Mouse (Mus musculus) ES-Bruce4 (cell line): ENCODE data around the gene Sec14l3. TPM values are rescaled to one million over a fixed set of nuclear protein-coding genes. Genes with fewer than 3 reads are reported as not detected.

Source experiments
- H3K27ac ChIP-seq: 2 replicates; pipeline ENCODE4 v1.5.1; 2012; ENCODE audit warnings: low read length, inconsistent platforms; ENCODE audit not compliant: insufficient read depth
- H3K27me3 ChIP-seq: 2 replicates; pipeline ENCODE4 v1.6.1; 2012; ENCODE audit warnings: mild to moderate bottlenecking, low read length, inconsistent platforms; ENCODE audit not compliant: control insufficient read depth, poor library complexity, insufficient read depth, severe bottlenecking
- H3K36me3 ChIP-seq: 2 replicates; pipeline ENCODE4 v1.6.1; 2012; ENCODE audit warnings: inconsistent platforms, mild to moderate bottlenecking, low read length, moderate library complexity; ENCODE audit not compliant: control insufficient read depth, poor library complexity, insufficient read depth, severe bottlenecking
- H3K4me1 ChIP-seq: one replicate; pipeline ENCODE4 v1.8.1; 2011; ENCODE audit warnings: low read length; ENCODE audit not compliant: control insufficient read depth, insufficient read depth
- H3K4me3 ChIP-seq: 2 replicates; pipeline ENCODE4 v1.5.1; 2011; ENCODE audit warnings: low read depth, mild to moderate bottlenecking, low read length
- H3K9ac ChIP-seq: 2 replicates; pipeline ENCODE4 v1.6.1; 2012; ENCODE audit warnings: low read depth, mild to moderate bottlenecking, inconsistent platforms; ENCODE audit not compliant: poor library complexity, severe bottlenecking
- H3K9me3 ChIP-seq: replicated peaks from 2 replicates; pipeline ENCODE4 v1.6.1; 2012; ENCODE audit warnings: mild to moderate bottlenecking, low read length, inconsistent platforms; ENCODE audit not compliant: control insufficient read depth, poor library complexity, insufficient read depth, severe bottlenecking
- CTCF ChIP-seq: IDR thresholded peaks from one replicate; pipeline ENCODE4 v1.8.1; 2011; ENCODE audit warnings: low read depth, low read length
- EP300 ChIP-seq: IDR thresholded peaks from 2 replicates; pipeline ENCODE4 v1.6.1; 2011; ENCODE audit warnings: low read depth, low read length; ENCODE audit not compliant: insufficient read depth
- POLR2A ChIP-seq: IDR thresholded peaks from one replicate; pipeline ENCODE4 v1.8.1; 2011; ENCODE audit warnings: low read length; ENCODE audit not compliant: insufficient read depth
- polyA plus RNA-seq: library from polyadenylated mRNA; stranded (reverse); fragments of >200 nt; gene quantifications from 2 replicates; pipeline ENCODE4 v1.2.4, GENCODE M21; 2011; ENCODE audit warnings: low read depth; ENCODE audit not compliant: missing spikeins, insufficient read depth, insufficient read length

Gene Sec14l3
- polyA plus RNA-seq, 1 experiment = not detected

DNA sequence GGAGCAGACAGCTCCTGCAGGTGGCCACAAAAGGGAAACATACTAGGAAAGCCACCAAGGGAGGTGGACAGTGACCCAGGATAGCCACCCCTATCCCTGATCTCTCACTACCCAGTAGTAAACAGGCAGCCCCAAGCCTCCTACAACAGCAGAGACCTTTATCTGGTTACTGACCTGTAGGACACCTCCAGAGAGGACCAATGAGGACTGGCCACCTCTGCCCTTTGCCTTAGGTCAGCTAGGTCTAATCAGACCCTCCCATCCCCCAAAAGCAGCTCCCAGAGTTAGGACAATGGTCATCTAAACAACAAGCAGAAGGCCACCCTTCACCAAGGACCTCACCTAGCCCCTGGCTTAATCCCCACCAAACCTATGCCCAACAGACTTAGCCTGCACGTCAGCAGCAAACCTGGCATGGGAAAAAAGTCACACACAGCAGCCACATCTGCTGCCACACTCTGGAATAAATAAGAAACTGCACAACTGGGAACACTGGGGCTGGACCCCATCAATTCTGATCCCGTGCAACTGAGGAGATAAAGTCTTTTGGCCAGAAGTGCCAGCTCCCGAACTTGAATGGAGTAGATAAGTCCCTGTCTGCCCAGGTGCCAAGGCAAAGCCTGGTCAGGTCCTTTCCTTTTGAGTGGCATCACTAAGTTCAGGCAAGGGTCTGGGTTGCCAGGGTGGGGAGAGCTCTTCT lies 52.9 kb downstream of the Sec14l3 start:
- H3K9me3 ChIP-seq = no peaks in the 10 kb centered on the region
- no peak overlapping the region for H3K4me3 ChIP-seq
- H3K27me3 ChIP-seq = no peaks in the 10 kb centered on the region
- no peak overlapping the region for H3K9ac ChIP-seq
- H3K36me3 ChIP-seq = no peaks in the 10 kb centered on the region
- TF ChIP-seq EP300 (no peak), POLR2A (no peak), CTCF (no peak)
- no peaks in the 10 kb centered on the region for H3K4me1 ChIP-seq
- H3K27ac ChIP-seq = no peak overlapping the region

DNA sequence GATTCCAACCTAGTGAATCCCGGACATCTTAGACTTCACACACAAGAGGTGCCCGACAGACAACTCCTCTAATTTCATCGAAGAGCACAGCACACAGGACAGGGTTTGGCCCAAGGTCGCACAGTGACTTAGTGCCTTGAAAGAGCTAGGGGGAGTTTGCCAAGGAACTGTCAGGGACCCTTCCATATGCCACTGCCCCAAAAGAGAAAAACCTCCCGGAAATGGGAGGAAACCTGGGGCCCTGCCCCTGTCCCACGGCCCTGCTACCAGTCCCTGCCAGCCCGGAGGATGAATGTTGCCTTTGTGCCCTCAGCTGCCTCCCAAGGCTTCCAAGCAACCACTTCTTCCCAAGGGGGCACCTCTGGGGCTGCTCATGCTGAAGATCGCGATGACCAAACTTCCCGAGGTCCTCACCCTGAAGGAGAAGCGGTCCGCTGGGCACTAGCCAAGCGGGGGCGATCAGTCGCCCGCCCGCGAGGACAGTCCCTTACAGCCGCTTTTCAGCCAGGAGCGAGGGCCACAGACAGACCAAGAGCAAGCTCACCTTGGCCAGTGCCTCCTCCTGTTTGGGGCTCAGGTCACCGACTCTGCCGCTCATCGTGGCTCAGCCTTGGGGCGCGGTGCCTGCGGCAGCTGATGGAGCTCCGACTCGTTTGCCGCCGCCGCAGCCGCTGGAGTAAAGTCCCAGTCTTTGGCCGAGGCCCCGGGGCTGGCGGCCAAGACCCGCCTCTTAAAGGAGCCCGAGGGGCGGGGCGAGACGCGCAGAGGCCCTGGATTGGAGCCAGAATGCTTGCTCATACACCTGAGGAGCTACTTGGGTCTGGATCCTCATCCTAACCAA lies 53.7 kb downstream of the Sec14l3 start:
- Histone ChIP-seq H3K9me3 (no peaks in the 10 kb centered on the region), H3K27me3 (no peaks in the 10 kb centered on the region), H3K4me1 (no peaks in the 10 kb centered on the region), H3K27ac (no peak overlapping the region), H3K36me3 (no peaks in the 10 kb centered on the region), H3K4me3 (peak overlapping the region; percentile 66), H3K9ac (peak overlapping the region; percentile 58)
- no peak for TF ChIP-seq POLR2A
- no peak for TF ChIP-seq CTCF
- no peak for TF ChIP-seq EP300

DNA sequence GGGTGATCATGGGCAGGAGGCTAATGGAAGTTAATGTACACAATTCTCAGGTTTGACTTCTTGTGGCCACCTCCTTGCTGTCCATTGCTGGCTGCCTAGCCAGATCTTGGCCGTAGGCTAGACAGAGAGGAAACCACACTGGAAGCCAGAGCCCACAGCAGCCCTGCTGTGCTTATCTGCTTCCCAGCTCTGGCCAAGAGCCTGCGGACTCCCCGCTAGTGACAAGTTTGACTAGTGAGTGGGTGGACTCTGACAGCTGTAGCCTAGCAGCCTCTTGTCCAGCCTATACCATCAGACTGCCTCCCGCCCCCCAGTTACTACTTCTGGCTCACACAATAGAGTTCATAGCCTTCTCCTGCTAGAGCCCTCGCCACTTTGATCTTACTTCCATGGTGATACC lies 55.0 kb downstream of the Sec14l3 start:
- no peaks in the 10 kb centered on the region for H3K4me1 ChIP-seq
- no peaks in the 10 kb centered on the region for H3K9me3 ChIP-seq
- TF ChIP-seq EP300 (no peak), POLR2A (no peak), CTCF (no peak)
- no peaks in the 10 kb centered on the region for H3K36me3 ChIP-seq
- no peak overlapping the region for H3K4me3 ChIP-seq
- no peak overlapping the region for H3K9ac ChIP-seq
- H3K27ac ChIP-seq = no peak overlapping the region
- no peaks in the 10 kb centered on the region for H3K27me3 ChIP-seq

DNA sequence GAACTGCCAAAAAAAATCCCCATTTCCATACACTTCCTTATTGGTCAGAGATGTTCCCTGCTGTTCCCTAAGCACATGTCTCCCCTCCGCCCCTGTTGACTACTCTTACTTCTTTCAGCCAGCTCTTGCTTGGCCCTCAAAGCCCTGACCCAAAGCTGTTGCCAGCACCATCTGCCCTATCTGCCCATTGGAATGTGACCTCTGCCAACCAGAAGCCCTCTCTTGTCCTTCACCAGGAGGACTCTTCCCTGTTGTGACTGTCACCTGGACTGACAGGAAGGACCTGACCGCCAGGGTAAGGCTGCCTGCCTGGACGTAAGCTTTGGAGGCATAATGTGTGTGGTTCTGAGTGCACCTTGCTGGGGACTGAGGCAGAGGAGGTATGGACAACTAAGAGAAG lies 57.0 kb downstream of the Sec14l3 start:
- Histone ChIP-seq H3K9ac (no peak overlapping the region), H3K4me1 (no peaks in the 10 kb centered on the region), H3K27me3 (no peaks in the 10 kb centered on the region), H3K9me3 (no peaks in the 10 kb centered on the region), H3K36me3 (no peaks in the 10 kb centered on the region), H3K27ac (no peak overlapping the region), H3K4me3 (no peak overlapping the region)
- TF ChIP-seq POLR2A (no peak), EP300 (no peak)

DNA sequence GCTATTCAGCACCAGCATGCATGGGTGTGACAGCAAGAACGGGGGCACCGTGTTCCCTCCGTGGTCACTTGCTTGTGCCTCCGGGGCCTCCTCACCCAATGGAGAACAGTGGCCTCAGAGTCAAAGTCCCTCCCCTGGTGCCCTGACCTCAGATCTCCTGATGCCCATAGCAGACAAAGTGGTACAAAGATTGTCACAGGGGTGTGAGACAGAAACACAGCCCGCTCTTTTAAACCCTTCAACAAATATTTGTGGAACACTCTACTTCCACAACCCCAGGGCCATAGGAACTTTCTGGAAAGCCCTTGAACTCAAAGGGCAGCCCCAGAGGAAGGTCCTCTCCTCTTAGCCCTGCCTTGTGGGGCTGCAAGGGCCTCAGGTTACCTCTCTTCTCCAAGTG lies 57.6 kb downstream of the Sec14l3 start:
- Histone ChIP-seq H3K36me3 (no peaks in the 10 kb centered on the region), H3K27me3 (no peaks in the 10 kb centered on the region), H3K4me1 (no peaks in the 10 kb centered on the region), H3K9ac (no peak overlapping the region), H3K4me3 (0 out of 2 replicates have a peak overlapping the region, but pooled peaks have one; percentile 34), H3K9me3 (no peaks in the 10 kb centered on the region), H3K27ac (no peak overlapping the region)
- no peak for TF ChIP-seq POLR2A
- no peak for TF ChIP-seq CTCF
- no peak for TF ChIP-seq EP300
